Mouse (Mus musculus) gastrocnemius, postnatal 10 days (tissue): ENCODE measurements around the gene Ube2g2. TPM values are rescaled to one million over a fixed set of nuclear protein-coding genes. Genes with fewer than 3 reads are reported as not detected.

Source experiments
- microRNA-seq, 2 experiments: library from miRNA; unstranded; fragments of <30 nt; microRNA quantifications; one replicate each; pipeline ENCODE4 v1.2.0; 2021
- total RNA-seq, 2 experiments: library from RNA; stranded (reverse); gene quantifications; 2 replicates each; pipeline ENCODE4 v1.2.3; 2021

Gene Ube2g2
- total RNA-seq, 2 experiments from 2014 or later: 81.3 to 85.4 TPM

Small RNA genes within 50 kb of the gene (microRNA-seq; reads per million reads assigned to microRNA genes)
- 8.5 to 12.7 reads per million in 2 experiments for gene Mir1930

Other genes with a start within 250 kb of the Ube2g2 start
- 1 to 10 TPM; 7.5 to 9.2 TPM for gene Adarb1, start 204.0 kb upstream of the Ube2g2 start, total RNA-seq
- 10 to 100 TPM in 1 of 2 experiments, 1 to 10 TPM in 1; 9.9 to 10.4 TPM for gene Fam207a, start 106.5 kb upstream of the Ube2g2 start, total RNA-seq
- 1 to 10 TPM; 2.1 to 4.5 TPM for gene Itgb2, start 92.0 kb upstream of the Ube2g2 start, total RNA-seq
- gene Pttg1ip, start 40.6 kb upstream of the Ube2g2 start, total RNA-seq: 10 to 100 TPM; 70.2 to 71.3 TPM
- gene Sumo3, start 16.2 kb upstream of the Ube2g2 start, total RNA-seq: 10 to 100 TPM; 64.5 to 65.3 TPM
- gene Gm49325, start 16.1 kb upstream of the Ube2g2 start, total RNA-seq: 10 to 100 TPM in 1 of 2 experiments, 1 to 10 TPM in 1; 10.0 to 11.4 TPM
- not detected for gene Tspear, start 64.3 kb downstream of the Ube2g2 start, total RNA-seq
- not detected for gene Gm19402, start 68.5 kb downstream of the Ube2g2 start, total RNA-seq
- gene Gm9508, start 75.0 kb downstream of the Ube2g2 start, total RNA-seq: not detected
- not detected for gene Gm10272, start 84.4 kb downstream of the Ube2g2 start, total RNA-seq
- gene Gm10024, start 89.2 kb downstream of the Ube2g2 start, total RNA-seq: not detected
- gene Gm10142, start 93.5 kb downstream of the Ube2g2 start, total RNA-seq: not detected
- gene Krtap12-1, start 98.3 kb downstream of the Ube2g2 start, total RNA-seq: not detected
- not detected for gene Gm10100, start 104.2 kb downstream of the Ube2g2 start, total RNA-seq
- not detected for gene Gm18596, start 120.4 kb downstream of the Ube2g2 start, total RNA-seq
- not detected for gene Gm9736, start 129.1 kb downstream of the Ube2g2 start, total RNA-seq
- gene Gm3233, start 137.4 kb downstream of the Ube2g2 start, total RNA-seq: not detected
- not detected for gene Gm3238, start 149.1 kb downstream of the Ube2g2 start, total RNA-seq
- not detected for gene Gm7138, start 154.7 kb downstream of the Ube2g2 start, total RNA-seq
- not detected for gene Gm3250, start 160.3 kb downstream of the Ube2g2 start, total RNA-seq
- not detected for gene Gm7137, start 165.9 kb downstream of the Ube2g2 start, total RNA-seq
- gene Gm9639, start 172.8 kb downstream of the Ube2g2 start, total RNA-seq: not detected
- gene Gm19668, start 176.9 kb downstream of the Ube2g2 start, total RNA-seq: not detected
- not detected for gene Gm9507, start 189.6 kb downstream of the Ube2g2 start, total RNA-seq
- gene Gm2696, start 192.4 kb downstream of the Ube2g2 start, total RNA-seq: not detected
- not detected for gene Krtap10-4, start 204.8 kb downstream of the Ube2g2 start, total RNA-seq
- not detected for gene Krtap10-10, start 213.7 kb downstream of the Ube2g2 start, total RNA-seq
- not detected for gene Gm36176, start 224.5 kb downstream of the Ube2g2 start, total RNA-seq
- not detected for gene Gm10318, start 230.6 kb downstream of the Ube2g2 start, total RNA-seq
- not detected for gene Gm3285, start 239.7 kb downstream of the Ube2g2 start, total RNA-seq